Mouse (Mus musculus) gastrocnemius, adult 18-20 months (tissue): ENCODE results near the gene Dgki. TPM values are rescaled to one million over a fixed set of nuclear protein-coding genes. Genes with fewer than 3 reads are reported as not detected.

Source experiments
- DNase-seq: peaks from one replicate; pipeline ENCODE4 v3.0.0; 2021; ENCODE audit warnings: low spot score
- total RNA-seq, 2 experiments: library from RNA; stranded (reverse); gene quantifications; 2 replicates each; pipeline ENCODE4 v1.2.3; 2021

Gene Dgki
- total RNA-seq, 2 experiments from 2014 or later: 0.11 to 0.40 TPM

DNA sequence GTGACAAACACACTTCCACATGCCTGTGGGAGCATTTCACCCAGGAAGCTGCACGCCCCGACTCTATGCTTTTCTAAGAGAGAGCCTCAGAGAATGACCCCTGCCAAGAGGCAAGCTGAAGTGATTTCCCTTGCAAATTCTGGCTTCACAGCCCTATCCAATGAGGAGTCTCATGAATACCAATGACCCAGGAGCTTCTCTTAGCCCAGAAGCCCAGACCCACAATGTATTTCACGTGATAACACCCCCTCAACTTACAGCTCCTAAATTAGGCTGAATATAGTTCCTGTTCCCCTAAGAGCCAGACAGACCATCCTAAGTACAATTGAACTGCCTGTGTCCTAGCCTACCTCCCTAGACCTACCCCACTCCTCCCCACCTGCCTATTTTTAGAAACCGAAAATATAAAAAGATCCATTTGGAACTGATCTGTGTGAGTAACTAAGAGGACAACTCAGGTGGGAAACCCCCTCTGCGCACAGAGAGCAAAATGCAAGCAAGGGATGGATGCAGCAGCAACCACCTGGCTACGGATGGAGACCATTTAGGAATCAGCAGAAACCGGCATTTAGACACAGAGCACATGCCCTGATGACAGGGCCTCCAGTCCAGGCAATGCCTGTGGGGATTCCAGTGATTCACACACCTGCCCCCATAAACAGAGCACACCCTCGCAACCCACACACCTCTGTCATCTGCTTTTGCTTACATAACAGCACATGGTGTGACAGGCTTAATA lies 2.1 kb downstream of the Dgki start:
- no peak for DNase-seq

GRCm38 (mm10) chr6:37292068-37292467 lies 7.9 kb downstream of the Dgki start:
- DNase-seq: no peak

GRCm38 (mm10) chr6:37291171-37291570 lies 8.8 kb downstream of the Dgki start:
- DNase-seq: no peak

DNA sequence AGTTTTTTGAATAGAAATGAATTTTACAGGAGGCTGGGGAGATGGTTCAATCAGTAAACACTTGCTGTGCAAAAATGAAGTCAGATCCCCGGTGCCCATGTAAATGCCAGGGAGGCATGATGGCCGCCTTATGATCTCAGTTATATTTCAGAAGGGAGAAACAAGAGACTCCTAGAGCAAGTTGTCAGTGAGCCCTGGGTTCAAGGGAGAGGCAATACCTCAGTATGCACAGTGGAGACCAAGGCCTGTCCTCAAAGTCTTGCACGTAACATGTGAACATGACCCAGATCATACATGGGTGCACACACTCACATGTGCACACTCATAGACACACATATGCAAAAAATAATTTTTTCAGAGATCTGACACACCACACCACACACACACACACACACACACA lies 9.3 kb downstream of the Dgki start:
- DNase-seq: no peak

GRCm38 (mm10) chr6:37286134-37286533 lies 13.8 kb downstream of the Dgki start:
- no peak for DNase-seq

DNA sequence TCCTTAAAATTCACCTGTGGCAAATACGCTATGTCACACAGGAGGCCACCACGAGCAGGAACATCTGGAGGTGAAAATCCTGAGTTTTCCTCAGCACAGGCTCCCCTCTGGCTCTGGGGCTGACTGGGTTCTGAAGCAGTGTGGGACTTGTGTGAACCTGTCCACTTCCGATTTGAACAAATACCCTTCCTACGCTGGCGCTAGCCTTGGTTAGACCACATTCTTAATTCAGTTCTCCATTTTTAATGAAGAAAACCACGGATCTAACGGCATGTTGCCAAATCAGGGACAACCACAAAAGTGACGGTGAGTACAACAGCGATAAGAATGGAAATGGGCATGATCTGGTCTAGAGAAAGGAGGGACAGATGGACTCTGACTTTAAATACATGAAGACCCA lies 15.1 kb downstream of the Dgki start:
- DNase-seq: no peak

DNA sequence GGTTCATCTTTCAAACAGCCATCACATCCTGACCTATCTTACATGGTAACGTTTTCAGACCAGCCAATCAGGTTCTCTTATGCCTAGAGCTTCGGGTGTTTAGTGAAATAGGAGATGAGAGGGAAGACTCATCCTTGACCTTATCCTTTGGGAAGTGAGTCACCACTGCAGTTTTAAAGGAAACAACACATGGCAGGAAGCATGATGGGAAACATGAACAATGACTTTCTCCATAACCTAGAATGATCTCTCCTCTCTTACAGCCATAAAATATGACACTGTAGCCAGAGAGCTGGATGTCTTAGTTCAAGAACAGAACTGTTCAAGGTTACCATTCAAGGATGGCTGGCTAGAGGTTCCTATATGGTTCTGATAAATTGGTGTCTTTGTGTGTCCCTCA lies 16.6 kb downstream of the Dgki start:
- DNase-seq: no peak

- DNase-seq: no peak
Observed at GRCm38 (mm10) chr6:37282659-37283058, 17.3 kb downstream of the Dgki start.

- peak; percentile 62 for DNase-seq
Observed at GRCm38 (mm10) chr6:37276834-37277715, 22.9 kb downstream of the Dgki start.

GRCm38 (mm10) chr6:37276181-37276580 lies 23.8 kb downstream of the Dgki start:
- no peak for DNase-seq

DNA sequence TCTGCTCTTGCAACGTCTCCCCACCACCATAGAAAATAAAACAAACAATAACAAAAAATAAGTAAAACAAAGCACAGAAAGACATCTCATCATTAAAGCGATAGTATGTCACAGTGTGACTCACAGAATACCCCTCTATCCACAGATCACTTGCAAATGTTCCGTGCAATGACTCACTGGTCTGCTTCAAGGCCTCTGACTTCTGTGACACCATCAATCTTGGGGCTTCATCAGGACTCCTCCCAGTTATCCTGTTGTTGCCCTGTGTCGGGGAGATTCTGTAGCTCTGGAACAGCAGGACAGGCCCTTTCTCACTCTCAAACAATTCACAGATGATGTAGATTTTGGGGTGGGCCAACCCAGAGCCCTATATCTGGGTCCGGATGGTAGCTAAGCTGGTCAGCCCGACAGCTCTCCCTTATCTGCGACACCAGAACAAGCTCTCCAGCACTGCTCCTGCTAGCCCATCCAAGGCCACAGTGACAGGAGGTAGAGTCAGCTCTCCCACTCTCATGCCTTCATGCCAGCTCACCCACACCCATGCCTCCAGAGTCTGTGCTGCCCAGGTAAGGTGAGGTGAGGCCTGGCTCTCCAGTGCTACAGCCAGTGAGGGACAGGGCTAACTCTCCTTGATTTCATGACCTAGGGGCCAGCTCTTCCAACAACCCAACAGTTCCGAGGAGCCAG lies 28.9 kb downstream of the Dgki start:
- DNase-seq: no peak

- DNase-seq: peak; percentile 48
Observed at GRCm38 (mm10) chr6:37268589-37268988, 31.4 kb downstream of the Dgki start.

- DNase-seq: no peak
Observed at GRCm38 (mm10) chr6:37267952-37268351, 32.0 kb downstream of the Dgki start.

GRCm38 (mm10) chr6:37262486-37262885 lies 37.5 kb downstream of the Dgki start:
- DNase-seq: no peak

GRCm38 (mm10) chr6:37261236-37261852 lies 38.6 kb downstream of the Dgki start:
- DNase-seq: no peak

DNA sequence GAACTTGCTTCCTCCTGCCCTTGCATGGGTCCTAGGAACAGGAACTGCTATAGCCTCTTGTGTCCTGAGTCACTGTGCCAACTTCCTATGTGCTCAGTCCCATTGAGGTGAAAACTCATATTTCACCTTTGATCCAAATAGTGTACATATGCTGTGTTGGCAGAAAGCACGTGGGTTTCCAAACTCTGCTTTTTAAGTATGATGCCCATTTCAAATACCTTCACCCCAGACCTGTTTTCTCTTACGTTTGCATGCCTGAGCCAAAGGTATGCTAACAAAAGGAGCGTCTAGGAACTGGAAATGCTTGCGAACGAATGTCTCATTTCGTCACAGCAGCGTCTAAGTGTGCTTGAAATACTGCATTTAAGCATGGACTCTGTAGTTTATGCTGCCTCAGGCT lies 41.3 kb downstream of the Dgki start:
- no peak for DNase-seq

DNA sequence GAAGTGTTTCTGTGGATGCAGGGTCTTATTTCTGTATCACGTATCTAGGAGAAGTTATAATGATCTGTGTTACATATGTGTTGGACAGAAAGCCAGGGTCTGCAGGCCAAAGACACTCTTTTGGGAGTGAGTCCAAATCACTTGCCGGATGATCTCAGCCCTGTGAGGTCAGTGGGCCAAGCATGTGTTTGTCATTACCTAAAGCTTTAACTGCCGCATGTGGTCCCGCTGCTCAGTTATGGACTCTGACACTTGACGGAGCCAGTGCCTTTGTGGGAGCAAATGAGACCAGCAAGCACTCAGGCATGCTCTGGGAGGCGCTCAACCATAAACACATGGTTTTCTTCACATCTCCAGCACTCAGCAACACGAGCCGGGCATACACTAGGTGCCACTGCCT lies 45.8 kb downstream of the Dgki start:
- DNase-seq: peak; percentile 57

DNA sequence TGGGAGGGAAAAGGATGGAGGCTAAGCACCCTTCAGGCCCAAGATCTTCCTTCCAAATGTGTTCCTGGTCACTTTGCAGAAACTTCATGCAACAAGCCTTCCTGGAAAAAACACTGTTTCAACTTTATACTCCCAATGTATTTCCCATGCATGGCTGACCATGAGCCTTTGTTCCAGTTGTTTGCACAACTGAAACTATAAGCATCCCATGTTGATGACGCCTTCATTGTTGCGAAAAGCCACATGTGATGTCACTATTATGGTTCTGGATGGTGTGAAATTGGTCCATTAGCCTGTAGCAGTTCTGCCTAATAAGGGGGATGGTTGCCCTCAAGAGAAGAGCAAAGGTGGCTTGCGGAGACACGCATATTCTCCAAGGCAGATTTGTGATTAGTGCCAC lies 47.4 kb downstream of the Dgki start:
- DNase-seq: no peak

DNA sequence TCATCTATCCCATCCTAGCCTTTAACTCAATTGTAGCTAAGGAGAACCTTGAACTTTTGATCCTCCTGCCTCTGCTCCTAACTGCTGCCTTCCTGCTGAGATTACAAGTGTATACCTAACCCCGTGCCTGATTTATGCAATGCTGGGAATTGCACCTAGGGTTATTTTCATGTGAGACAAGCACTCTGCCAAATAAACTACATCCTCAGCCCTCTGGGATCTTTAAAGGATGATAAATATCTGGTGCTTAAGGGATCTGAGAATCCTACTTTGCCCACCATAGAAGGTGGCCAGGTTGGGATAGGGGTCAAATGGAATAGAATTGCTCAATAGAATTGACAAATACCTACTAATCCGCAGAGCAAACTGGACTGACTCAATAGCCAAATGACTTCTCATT lies 49.3 kb downstream of the Dgki start:
- DNase-seq: no peak

GRCm38 (mm10) chr6:37245757-37246156 lies 54.2 kb downstream of the Dgki start:
- no peak for DNase-seq

DNA sequence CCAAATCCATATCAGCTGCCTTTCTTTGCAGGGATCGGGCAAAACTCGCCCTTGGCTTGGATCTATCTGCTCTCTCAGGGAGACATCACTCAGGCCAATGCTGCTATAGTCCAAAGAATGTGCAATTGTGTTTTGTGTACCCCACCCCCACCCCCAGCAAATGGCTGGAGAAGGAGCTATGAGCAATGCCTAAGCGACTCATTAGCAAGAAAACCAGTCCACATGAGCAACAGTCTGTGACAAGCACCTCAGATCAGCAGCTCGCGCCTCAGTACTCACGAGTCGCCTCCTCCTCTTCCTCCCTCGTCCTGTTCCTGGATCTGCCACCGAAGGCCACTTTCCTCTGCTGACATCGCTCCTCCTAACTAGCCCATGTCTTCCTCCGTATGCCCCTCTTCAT lies 55.9 kb downstream of the Dgki start:
- DNase-seq: no peak

DNA sequence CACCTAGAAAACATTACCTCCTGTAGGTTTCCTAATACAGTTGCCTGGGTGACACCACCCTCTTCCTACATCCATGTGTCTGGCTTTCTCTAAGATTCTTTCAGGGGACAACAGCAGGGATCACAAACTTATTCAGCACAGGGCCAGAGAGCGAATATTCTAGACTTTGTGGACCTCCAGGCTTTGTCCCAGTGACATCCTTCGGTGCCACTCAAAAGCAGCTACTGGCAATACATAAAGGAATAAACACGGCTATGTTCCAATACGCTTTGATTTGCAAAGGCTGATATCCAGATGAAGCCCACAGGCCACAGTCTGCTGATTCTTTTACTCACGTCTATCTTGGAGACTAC lies 57.2 kb downstream of the Dgki start:
- no peak for DNase-seq
